Mouse (Mus musculus) frontal cortex, postnatal 14 days (tissue): Measurements from ENCODE around the gene Senp2.
A peak's percentile ranks its signal among the peaks of the same experiment; 100 is the strongest.
"Not testable (repeated sequence)": the region's sequence is repeated elsewhere in the genome, so short reads cannot be mapped to it uniquely, and the experiment has no call there.

Experiments
- DNase-seq, 2 experiments: peaks; one replicate each; pipeline ENCODE4 v3.0.0; 2022; ENCODE audit warnings: low spot score in 2 of 2

Senp2 gene

DNA sequence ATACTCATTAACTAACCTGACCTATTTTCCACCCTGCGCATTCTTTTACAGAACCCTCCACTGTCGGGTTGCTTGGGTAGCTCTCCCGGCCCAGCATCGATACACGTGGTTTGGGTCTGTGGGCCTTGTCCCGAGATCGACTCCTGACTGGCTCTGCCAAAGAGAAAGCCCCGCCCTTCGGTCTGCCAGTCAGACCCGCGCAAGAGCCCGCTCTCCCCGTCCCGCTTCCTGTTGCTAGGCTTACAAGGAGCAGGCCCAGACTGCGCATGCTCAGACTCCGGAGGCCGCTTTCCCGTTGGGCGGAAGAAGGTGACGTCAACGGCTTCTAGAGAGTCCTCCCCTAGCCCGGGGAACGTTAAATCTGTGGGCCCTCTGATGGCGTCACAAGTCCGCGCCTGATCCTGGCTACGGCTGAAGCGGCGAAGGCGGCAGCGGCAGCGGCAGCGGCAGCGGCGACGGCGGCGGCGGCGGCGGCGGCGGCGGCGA lies at the start of gene Senp2:
Senp2 (plus strand) TSS at position 386 of the 486 bp plus-strand sequence.
- peak; percentile 100 for DNase-seq

DNA sequence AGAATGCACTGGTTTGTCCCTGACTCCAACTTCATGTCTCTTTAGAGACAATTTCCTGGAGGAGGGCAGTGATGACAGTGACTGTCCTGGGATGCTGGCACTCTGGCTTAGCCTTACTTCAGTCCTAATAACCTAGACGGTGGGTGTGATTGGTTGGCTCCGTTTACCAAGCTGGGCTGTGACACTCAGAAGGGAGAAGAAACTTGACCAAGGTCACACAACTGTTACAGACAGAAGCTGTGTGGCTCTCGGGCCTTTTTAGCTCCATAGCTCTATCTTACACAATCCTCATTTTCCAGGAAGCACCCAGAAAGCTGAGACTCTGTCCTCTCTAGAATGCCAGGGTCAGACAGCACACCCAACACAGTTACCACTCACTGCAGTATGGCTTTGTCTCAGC lies 43.7 kb upstream of the Senp2 start:
- no peak for DNase-seq

DNA sequence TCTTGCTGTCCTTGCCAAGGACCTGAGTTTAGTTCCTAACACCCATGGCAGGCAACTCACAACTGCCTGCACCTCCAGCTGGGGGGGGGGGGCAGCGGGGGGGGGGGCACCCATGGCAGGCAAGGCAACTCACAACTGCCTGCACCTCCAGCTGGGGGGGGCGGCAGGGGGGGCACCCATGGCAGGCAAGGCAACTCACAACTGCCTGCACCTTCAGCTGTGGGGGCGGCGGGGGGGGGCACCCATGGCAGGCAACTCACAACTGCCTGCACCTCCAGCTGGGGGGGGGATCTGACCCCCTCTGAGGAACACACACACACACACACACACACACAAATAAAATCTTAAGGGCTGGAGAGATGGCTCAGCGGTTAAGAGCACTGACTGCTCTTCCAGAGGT lies 39.4 kb upstream of the Senp2 start:
- DNase-seq: no peak

DNA sequence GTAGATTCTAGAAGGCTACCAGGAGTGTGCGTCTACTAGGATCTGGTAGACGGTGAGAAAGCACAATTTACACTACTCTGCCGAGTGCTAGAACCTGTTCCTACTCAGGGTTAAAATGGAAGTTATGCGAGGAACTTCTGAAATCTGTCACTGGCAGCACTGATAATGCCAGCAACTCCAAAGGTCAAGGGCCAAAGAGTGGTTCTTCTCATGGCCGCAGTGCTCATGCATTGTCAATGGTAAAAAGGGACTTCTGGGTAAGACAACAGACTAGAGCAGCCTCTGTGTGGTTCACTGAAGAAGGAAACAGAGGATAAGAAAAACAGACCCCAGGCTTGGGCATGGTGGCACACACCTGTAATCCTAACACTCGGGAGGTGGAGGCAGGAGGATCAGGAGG lies 38.7 kb upstream of the Senp2 start:
- no peak for DNase-seq

DNA sequence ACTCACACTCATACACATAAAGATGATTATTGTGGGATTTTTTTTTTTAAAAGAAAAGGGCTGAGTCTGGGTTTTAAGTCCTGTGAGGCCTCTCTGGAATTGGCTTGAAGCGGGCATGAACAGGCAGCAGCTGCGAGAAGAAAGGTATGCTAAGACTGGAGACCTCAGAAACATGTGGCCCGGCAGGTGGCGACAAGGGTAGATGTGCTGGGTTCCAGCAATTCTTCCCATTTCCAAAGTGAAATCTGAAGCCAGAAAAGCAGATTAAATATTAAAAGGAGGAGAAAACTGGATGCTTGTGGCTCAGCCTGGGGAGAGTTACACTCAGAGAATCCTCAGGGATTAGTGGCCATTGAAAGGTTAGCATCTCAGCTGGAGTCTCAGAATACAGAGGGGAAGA lies 37.8 kb upstream of the Senp2 start:
- no peak for DNase-seq

DNA sequence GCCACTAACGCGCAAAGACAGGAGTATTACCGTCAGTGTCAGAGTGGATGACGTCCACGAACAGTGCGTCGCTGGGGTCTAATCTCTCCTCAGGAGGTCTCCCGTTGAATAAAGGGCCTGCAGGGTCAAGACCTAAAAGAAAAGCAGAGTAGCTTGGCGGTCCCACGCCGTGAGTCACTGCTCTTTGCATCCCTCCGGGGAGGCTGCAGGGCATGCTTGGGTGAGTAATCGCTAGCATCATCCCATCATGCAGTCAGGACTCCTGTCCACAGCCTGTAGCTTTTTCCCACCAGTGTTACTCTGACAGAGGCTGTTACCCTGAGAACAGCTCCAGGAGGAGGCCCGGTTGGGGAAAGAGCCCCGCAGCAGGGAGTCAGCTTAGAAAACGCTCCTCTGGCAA lies 33.1 kb upstream of the Senp2 start:
- no peak for DNase-seq

DNA sequence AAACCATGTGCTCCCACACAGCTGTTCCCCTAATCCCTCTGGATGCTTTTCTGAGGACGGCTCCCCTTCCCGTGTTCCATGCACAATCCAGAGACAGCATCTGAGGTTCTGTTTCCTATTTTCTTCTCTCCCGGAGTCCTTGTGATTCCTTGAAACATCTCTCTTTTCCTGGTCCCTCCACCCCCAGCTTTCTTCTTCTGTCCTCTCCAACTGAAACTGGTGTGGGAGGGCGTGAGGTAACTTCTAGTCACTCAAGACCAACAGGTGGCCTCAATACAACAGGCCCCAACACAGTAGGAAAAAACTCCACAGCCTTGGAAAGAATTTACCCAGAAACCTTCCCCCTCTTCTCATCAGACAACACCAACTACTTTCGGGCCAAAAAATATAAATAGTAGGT lies 31.9 kb upstream of the Senp2 start:
- DNase-seq: no peak

DNA sequence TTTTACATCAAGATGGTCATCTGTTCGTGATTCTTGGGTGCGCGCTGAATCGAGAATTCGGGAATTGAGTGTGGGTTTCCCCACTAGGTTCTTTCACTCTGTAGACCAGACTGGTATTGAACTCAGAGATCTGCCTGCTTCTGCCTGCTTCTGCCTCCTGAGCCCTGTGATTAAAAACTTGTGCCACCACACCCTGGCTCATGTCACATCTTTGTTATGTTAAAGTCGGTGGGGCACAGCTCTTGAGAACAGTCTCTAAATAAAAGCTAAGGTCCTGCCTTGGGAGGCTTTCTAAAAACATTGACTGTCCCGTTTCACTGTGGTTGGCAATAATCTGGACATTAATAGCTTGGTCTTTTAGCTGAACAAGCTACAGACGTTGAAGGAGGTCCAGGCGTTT lies 26.1 kb upstream of the Senp2 start:
- DNase-seq: no peak

DNA sequence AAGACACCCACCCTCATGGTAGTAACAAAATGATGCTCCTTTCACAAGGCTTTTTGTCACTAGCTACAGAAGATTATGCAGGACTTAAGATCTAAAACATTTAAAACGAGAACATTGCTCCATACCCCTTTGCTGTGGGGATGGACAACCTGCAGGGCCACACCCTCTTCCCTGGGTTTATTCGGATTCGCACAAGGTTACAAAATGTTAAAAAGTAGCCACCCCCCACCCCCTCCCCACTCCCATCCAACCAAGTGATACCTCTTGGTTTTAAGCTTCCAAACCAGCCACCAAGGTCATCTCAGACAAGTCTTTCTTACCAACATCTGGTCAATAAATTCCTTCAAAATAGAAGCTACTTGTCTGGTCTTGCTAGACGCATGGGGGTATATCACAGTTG lies 25.7 kb upstream of the Senp2 start:
- DNase-seq: no peak

DNA sequence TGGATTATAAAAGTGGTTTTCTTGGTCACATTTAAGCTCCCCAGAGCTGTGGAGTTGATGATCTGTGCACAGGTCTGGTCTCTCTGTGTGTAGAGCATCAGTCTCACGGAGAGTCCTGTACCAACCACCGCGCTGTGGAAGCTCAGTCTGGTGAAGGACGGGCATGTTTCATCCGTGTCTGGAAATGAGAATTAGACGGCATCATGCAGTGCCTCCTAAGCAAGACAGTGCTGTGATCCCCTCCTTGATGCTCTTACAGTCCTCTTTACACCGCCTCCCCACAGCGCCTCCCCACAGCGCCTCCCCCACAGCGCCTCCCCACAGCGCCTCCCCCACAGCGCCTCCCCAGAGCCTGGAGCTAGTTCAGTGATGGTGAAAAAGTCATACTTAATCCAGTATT lies 25.2 kb upstream of the Senp2 start:
- no peak for DNase-seq

DNA sequence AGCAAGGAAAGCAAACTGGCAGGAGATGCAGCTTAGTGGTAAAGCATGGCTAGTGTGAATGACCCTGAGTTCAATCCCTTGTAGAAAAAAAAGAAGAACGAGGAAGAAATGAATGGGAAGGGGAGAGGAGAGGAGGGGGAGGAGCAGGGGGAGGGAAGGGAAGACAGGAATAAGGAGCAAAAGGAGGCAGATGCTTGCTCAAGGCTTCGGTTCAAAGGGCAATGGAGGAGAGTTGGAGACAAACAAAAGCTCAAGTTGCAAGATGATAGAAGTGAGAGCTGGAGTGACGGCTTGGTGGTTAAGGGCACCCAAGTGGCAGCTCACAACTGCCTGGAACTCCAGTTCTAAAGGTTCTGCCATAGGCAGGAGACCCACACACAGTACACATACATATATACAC lies 23.1 kb upstream of the Senp2 start:
- DNase-seq: no peak

DNA sequence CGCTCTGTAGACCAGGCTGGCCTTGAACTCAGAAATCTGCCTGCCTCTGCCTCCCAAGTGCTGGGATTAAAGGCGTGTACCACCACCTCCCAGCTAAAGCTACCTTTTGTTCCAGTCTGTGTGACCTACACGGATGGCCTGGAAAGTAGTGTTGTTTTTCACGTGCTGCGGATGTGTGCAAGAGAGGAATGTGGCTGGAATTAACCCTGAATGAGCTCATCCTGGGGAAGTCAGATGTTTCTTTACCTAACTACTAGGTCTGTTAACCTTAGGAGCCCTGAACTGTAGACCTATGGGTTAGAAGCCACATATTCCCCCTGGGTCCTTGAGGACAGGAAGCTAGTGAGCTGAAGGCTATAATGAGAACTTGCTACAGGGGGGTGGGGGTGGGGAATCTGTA lies 21.3 kb upstream of the Senp2 start:
- no peak for DNase-seq

DNA sequence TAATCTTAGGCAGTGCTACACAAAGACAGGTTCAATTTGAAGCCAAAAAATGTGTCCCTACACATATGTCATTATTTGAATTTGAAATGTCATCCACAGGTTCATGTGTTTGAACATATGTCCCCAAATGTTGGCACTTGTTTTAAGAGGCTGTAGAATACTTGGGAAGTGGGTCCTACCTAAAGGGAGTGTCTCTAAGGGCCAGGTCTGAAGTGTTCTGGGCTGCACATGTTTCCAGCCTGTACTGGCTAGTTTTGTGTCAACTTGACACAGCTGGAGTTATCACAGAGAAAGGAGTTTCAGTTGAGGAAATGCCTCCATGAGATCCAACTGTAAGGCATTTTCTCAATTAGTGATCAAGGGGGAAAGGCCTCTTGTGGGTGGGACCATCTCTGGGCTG lies 18.4 kb upstream of the Senp2 start:
- not testable (repeated sequence) for DNase-seq

DNA sequence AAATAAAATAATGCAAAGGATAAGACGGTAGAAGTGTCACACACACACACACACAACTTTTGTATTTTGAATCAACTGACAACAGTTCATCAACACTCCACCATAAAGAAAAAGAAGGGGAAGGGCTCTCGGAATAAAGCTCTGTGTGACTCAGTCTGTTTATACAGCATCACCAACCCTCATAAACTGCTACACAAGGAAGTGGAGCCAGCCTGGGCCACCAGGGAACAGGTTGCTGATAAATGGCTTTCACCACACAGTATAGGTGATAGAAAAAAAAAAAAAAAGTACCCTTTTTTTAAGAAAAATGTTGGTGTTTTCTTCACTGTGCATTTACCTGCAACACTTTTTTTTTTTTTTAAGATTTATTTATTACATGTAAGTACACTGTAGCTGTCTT lies 17.5 kb upstream of the Senp2 start:
- DNase-seq: no peak

DNA sequence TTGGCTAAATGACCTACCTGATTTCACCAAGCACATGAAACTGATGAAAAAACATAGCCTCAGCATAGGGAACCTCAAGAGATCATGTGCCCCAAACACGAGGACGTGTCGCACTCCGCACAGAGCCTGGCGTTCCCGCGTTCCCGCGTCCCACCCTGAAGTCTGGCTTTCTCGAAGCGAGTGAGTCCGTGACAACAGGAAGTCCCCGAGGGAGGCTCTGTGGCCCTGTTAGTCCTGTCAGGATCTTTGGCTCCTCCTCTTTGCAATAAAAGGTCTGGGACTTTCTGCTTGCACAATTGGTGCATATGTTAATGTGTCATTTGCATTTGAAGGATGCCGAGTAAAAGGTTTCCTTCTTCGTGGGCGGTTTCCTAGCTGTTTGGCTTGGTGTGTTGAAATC lies 14.0 kb upstream of the Senp2 start, which contains the start of gene Liph:
Liph (minus strand) TSS at position 360 of the 400 bp plus-strand sequence.
- DNase-seq: no peak

DNA sequence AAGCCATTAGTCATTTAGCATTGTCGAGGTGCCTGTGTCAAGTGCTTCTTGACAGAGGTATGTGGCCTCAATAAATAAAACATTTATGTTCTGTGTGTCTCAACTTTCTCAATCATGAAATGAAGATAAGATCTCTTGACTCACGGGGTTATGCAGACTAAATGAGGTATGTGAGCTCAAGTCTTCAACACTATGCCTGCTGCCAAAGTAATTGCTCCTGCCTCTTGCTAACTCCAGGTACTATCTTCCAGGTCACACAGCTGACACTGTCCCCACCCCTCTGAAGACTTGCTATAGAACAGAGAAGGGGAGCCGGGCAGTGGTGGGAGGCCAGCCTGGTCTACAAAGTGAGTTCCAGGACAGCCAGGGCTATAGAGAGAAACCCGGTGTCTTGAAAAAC lies 12.9 kb upstream of the Senp2 start:
- DNase-seq: no peak

DNA sequence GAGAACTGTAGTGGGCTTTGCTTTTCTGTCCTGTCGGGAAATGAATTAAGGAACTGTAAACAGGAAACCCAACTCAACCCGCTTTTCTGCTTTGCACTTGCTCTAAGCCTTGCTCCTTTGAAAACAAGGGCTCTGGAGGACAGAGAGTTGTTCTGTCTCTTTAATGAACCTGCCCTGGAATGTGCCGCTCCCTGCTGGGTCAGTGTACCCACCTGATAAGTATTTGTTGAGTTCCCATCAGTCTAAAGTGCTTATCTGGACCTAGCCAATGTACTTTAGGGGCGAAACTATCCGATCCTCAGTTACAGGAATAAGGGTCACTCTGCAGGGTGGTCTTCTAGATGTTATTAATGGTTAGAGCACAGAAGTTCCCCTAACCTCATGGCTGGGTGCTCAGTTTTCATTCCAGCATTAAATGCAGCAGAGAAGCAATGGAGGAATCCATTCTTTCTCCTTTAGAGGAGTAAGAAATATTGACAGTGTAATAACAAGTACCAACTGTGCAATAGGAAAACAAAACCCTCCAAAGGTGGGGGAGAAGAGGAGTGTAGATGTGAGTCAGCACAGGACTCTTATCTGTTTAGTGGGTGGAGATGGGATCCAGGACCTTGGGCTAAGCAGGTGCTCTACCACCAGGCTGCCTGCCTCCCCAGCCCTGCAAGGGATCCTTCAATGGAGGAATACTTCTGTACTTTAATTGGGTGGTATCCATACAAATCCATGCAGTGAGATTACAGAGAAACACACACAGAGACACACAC lies 12.2 kb upstream of the Senp2 start:
- no peak for DNase-seq

DNA sequence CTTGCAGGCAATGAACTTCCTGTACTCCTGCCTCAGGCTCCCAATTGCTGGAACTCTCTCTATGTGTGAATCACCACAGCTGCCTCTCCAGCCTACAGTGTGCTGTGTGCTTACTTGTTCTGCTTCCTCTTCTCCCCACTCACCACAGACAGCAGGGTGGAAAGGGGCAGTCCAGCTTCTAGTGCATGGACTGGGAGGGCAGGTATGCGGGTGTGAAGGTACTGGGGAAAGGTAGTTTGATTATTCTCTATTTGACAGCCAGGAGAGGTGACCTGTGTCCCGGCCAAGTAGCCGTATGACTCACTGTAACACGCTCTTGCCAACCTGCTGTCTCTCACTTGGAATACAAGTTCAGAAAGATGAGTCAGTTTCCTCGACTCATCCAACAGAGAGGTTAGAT lies 11.2 kb upstream of the Senp2 start:
- no peak for DNase-seq

DNA sequence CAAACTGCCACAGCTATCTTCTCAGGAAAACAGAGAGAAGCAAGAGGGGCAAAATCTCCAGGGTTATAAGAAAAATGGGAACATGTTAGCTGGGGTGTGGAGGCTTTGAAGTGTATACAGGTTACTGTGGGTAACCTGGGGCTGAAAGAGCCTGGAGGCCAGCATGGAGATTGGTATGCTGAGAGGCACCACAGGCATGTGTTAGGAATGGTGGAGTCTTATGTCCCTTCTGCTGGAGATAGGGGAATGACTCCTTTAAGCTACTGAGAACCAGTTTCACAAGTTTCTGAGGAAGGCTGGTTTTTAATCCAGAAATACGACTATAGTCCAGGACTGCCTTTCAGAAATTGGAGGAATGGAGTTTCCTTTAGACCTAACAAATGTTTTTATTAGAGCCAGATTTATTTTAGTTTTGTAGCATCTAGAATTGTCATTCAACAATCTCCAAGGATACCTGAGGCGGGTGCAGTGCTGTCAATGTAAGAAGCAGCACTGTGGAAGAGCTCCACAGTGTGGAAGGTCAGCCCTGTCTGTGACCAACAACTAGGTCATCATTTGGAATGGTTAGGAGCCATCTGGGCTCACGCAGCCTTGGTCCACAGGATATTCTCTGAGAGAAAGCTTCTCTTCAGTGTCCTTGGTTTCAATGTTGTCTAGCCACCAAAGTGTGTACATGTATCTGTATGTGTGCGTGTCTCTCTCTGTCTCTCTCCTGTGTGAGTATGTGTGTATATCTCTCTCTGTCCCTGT lies 9.2 kb upstream of the Senp2 start:
- DNase-seq: no peak

DNA sequence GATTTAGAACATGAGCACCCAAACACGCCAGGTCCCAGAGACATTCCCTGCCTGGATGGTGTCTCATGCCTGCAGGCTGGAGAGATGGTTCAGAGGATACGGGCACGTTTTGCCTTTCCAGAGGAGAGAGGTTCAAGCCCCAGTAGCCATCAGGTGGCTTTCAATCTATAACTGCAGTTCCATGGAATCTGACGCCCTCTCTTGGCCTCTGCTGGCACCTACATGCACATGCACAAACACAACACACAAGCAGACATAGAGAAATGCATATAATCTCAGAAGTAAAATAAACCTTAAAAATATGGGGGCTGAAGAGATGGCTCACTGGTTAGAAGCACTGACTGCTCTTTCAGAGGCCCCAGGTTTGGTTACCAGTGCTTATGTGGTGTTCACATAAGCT lies 8.1 kb upstream of the Senp2 start:
- DNase-seq: no peak

DNA sequence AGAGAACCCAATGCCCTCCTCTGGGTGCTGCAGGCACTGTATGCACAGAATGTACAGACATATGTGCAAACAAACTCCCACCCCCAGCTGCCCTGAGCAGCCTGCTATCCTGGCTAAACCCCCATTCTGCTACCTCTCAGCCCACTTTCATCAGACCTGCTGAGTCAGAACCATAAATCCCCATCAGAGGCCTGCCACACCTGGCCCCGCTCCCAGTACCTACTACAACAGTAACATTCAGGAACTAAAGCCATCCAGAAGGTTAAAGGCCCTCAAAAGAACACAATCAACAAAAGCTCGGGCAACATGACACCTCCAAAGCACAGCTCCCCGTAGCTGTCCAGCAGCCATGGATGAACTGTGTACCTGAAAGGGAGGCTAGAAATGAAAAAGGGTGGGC lies 7.7 kb upstream of the Senp2 start:
- no peak for DNase-seq

DNA sequence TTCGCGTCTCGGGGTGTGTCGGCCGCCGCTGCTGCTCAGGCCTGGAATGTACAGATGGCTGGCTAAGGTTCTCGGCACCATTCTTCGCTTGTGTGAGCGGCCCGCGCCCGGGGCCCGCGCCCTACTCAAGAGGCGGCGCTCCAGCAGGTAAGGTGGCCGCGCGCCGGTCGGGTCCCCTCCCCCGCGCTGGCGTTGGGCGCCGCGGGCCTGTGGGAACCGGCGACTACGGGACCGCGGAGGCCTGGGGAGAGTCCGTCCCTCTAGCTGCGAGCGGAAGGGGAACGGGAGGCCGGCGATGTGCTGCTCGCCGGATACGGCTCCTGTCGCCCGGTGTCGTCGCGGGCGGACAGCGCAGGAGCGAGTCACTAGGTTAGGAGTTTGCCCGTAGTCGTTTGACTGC lies 312 bp downstream of the Senp2 start:
- no peak for DNase-seq

DNA sequence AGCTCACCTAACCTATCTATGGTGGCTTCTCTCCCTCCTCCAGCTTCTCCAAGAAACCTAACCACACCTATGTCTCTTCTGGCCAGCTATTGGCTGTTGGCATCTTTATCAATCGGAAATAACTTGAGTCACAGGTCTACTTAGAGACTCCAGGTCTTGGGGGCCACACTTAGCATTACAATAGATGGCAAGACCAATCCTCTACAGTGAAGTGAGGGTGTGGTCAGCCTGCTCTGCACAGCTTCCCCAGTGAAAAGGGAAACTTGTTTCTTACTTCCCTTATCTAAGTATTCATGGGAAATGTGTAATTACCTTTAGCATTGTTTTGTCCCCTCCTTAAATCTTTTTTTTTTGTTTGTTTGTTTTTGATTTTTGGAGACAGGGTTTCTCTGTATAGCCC lies 6.3 kb downstream of the Senp2 start:
- DNase-seq: no peak
